Mouse (Mus musculus): ENCODE results near the gene Prep. TPM values are rescaled to one million over a fixed set of nuclear protein-coding genes. Genes with fewer than 3 reads are reported as not detected.

Prep gene
- polyA plus RNA-seq, 1 experiment = 7.0 TPM

- 97% methylated on average over 6 of the region's 6 CpGs for WGBS
Observed at GRCm38 (mm10) chr10:45144038-45144817, 77.2 kb downstream of the Prep start.

DNA sequence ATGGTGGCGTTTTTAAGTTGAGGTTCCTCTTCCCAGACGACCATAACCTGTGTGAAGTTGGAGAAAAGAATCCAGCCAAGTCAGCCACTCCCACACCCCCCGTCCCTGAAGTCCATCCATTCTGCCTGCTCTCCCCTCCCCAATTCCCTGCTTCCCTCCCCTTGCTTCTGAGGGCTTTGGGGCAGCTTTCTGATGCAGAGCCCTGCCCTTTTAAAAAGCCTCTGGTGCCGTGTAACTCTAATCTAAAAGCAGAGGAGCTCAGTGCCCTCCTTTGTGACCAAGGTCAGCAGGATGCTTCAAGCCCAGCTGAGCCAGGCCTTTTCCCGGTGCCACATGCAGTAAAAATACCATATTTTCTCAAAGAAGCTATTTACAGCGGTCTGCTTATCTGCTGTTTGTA is 79.8 kb downstream of the Prep start:
- DNase-seq = no peak
- no peak for TF ChIP-seq POLR2A (IDR thresholded peaks at IDR 0.05; ENCODE audit: low read depth, low read length)
- TF ChIP-seq CTCF (conservative IDR thresholded peaks at IDR 0.05; ENCODE audit: insufficient read depth, insufficient read length, low read depth, low read length) = no peak
- WGBS = 56% methylated on average over 6 of the region's 6 CpGs
- H3K27ac ChIP-seq (ENCODE audit: insufficient read depth, low read depth, low read length) = no peak overlapping the region
- H3K27me3 ChIP-seq (replicated peaks; ENCODE audit: control insufficient read depth, insufficient read depth, low read length) = no peaks in the 10 kb centered on the region
- no peaks in the 10 kb centered on the region for H3K4me1 ChIP-seq (ENCODE audit: control insufficient read depth, insufficient read depth, low read length)
- H3K4me3 ChIP-seq (ENCODE audit: insufficient read depth, low read depth, low read length) = no peak overlapping the region
- H3K36me3 ChIP-seq (ENCODE audit: control insufficient read depth, insufficient read depth, low read length) = no peaks in the 10 kb centered on the region

More at GRCm38 (mm10) chr10:45144038-45144817, 77.2 kb downstream of the Prep start:
- no peak for TF ChIP-seq CTCF (conservative IDR thresholded peaks at IDR 0.05; ENCODE audit: insufficient read depth, insufficient read length, low read depth, low read length)
- no peak for TF ChIP-seq POLR2A (IDR thresholded peaks at IDR 0.05; ENCODE audit: low read depth, low read length)
- no peak for DNase-seq
- H3K27ac ChIP-seq (ENCODE audit: insufficient read depth, low read depth, low read length) = no peak overlapping the region
- H3K36me3 ChIP-seq (ENCODE audit: control insufficient read depth, insufficient read depth, low read length) = no peaks in the 10 kb centered on the region
- no peaks in the 10 kb centered on the region for H3K4me1 ChIP-seq (ENCODE audit: control insufficient read depth, insufficient read depth, low read length)
- no peaks in the 10 kb centered on the region for H3K27me3 ChIP-seq (replicated peaks; ENCODE audit: control insufficient read depth, insufficient read depth, low read length)
- no peak overlapping the region for H3K4me3 ChIP-seq (ENCODE audit: insufficient read depth, low read depth, low read length)

DNA sequence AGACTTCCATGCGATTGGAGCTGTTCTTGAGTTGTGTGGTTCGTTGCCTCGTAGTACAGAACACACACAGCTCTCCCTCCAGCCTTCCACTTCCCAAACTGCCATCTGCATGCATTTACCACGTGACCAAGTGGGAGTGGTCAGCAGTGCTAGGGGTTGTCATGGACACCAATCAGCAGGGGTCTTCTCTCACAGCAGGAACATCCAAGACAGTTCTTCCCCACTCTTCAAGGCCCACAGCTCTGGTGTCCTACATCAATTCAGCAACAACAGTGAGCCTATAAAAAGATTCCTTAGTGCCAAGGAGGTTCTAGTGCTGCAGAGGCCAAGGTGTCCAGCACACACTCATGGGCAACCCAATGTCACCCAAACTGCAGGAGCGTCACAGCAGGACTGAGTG is 84.1 kb downstream of the Prep start:
- no peaks in the 10 kb centered on the region for H3K27me3 ChIP-seq (replicated peaks; ENCODE audit: control insufficient read depth, insufficient read depth, low read length)
- no peaks in the 10 kb centered on the region; the same call in none of the 2 replicates for H3K36me3 ChIP-seq (ENCODE audit: control insufficient read depth, insufficient read depth, low read length)
- H3K4me3 ChIP-seq (ENCODE audit: insufficient read depth, low read depth, low read length) = no peak overlapping the region
- no peak for DNase-seq
- no peak overlapping the region for H3K27ac ChIP-seq (ENCODE audit: insufficient read depth, low read depth, low read length)
- WGBS = 77% methylated on average over 5 of the region's 5 CpGs
- TF ChIP-seq POLR2A (IDR thresholded peaks at IDR 0.05; ENCODE audit: low read depth, low read length) = no peak
- no peak for TF ChIP-seq CTCF (conservative IDR thresholded peaks at IDR 0.05; ENCODE audit: insufficient read depth, insufficient read length, low read depth, low read length)
- no peaks in the 10 kb centered on the region for H3K4me1 ChIP-seq (ENCODE audit: control insufficient read depth, insufficient read depth, low read length)

- no peaks in the 10 kb centered on the region for H3K4me1 ChIP-seq (ENCODE audit: control insufficient read depth, insufficient read depth, low read length)
- no peaks in the 10 kb centered on the region for H3K27me3 ChIP-seq (replicated peaks; ENCODE audit: control insufficient read depth, insufficient read depth, low read length)
- WGBS = 95% methylated on average over 12 of the region's 12 CpGs
- no peak for TF ChIP-seq CTCF (conservative IDR thresholded peaks at IDR 0.05; ENCODE audit: insufficient read depth, insufficient read length, low read depth, low read length)
- no peak for TF ChIP-seq POLR2A (IDR thresholded peaks at IDR 0.05; ENCODE audit: low read depth, low read length)
- DNase-seq = no peak
- no peak overlapping the region for H3K4me3 ChIP-seq (ENCODE audit: insufficient read depth, low read depth, low read length)
- no peak overlapping the region for H3K27ac ChIP-seq (ENCODE audit: insufficient read depth, low read depth, low read length)
- H3K36me3 ChIP-seq (ENCODE audit: control insufficient read depth, insufficient read depth, low read length) = no peaks in the 10 kb centered on the region; the same call in none of the 2 replicates
Observed at GRCm38 (mm10) chr10:45151771-45152692, 85.0 kb downstream of the Prep start.

GRCm38 (mm10) chr10:45154557-45155060 is 87.6 kb downstream of the Prep start:
- H3K4me1 ChIP-seq (ENCODE audit: control insufficient read depth, insufficient read depth, low read length) = no peaks in the 10 kb centered on the region
- no peak overlapping the region for H3K27ac ChIP-seq (ENCODE audit: insufficient read depth, low read depth, low read length)
- TF ChIP-seq CTCF (conservative IDR thresholded peaks at IDR 0.05; ENCODE audit: insufficient read depth, insufficient read length, low read depth, low read length) (no peak), POLR2A (IDR thresholded peaks at IDR 0.05; ENCODE audit: low read depth, low read length) (no peak)
- no peak for DNase-seq
- no peaks in the 10 kb centered on the region; the same call in none of the 2 replicates for H3K36me3 ChIP-seq (ENCODE audit: control insufficient read depth, insufficient read depth, low read length)
- no peaks in the 10 kb centered on the region for H3K27me3 ChIP-seq (replicated peaks; ENCODE audit: control insufficient read depth, insufficient read depth, low read length)
- H3K4me3 ChIP-seq (ENCODE audit: insufficient read depth, low read depth, low read length) = no peak overlapping the region
- 85% methylated on average over 14 of the region's 14 CpGs for WGBS

GRCm38 (mm10) chr10:45165851-45166250 is 98.8 kb downstream of the Prep start:
- TF ChIP-seq CTCF (conservative IDR thresholded peaks at IDR 0.05; ENCODE audit: insufficient read depth, insufficient read length, low read depth, low read length) (no peak), POLR2A (IDR thresholded peaks at IDR 0.05; ENCODE audit: low read depth, low read length) (no peak)
- no peaks in the 10 kb centered on the region for H3K36me3 ChIP-seq (ENCODE audit: control insufficient read depth, insufficient read depth, low read length)
- H3K27me3 ChIP-seq (replicated peaks; ENCODE audit: control insufficient read depth, insufficient read depth, low read length) = no peaks in the 10 kb centered on the region
- H3K4me3 ChIP-seq (ENCODE audit: insufficient read depth, low read depth, low read length) = no peak overlapping the region
- 86% methylated on average over 8 of the region's 8 CpGs for WGBS
- no peak for DNase-seq
- no peak overlapping the region for H3K27ac ChIP-seq (ENCODE audit: insufficient read depth, low read depth, low read length)
- H3K4me1 ChIP-seq (ENCODE audit: control insufficient read depth, insufficient read depth, low read length) = no peaks in the 10 kb centered on the region
